Mouse (Mus musculus) small intestine, adult 2 months (tissue): ENCODE data around the gene C2.

Experiments used
- CTCF ChIP-seq: fragments of 200-500 bp; IDR thresholded peaks from 2 replicates; pipeline ENCODE4 v1.5.1; 2012; ENCODE audit warnings: low read depth, mild to moderate bottlenecking, control low read depth, inconsistent platforms, low read length, moderate library complexity, mixed read lengths; ENCODE audit not compliant: insufficient replicate concordance, insufficient read length; ENCODE audit errors: extremely low read depth
- POLR2A ChIP-seq: fragments of 200-500 bp; IDR thresholded peaks from 2 replicates; pipeline ENCODE4 v1.6.1; 2012; ENCODE audit warnings: low read depth, mild to moderate bottlenecking, control low read depth, inconsistent platforms, low read length, moderate library complexity

DNA sequence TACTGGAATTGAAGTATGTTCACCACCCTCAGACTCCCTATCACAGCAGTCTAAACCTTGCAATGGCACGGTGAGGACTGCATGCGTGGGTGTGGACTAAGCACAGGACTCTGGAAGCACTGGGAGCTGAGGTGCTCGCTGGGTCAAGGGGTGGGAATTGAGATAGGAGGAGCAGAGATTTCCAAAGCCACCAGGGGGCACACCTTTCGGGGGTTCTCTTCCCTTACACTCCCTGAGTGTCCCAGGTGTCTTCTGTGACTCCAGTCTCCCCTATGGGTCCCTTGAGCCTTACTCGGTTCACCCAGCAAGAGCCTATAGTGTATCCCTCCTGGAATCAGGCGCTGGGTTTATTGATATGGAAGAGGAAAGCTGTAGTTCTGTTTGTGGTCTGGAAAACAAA lies 24.9 kb upstream of the C2 start:
- peak; percentile 20; the same call in 1 of the 2 replicates for TF ChIP-seq CTCF
- no peak for TF ChIP-seq POLR2A
